Mouse (Mus musculus): ENCODE results near the gene Cox15.

DNA sequence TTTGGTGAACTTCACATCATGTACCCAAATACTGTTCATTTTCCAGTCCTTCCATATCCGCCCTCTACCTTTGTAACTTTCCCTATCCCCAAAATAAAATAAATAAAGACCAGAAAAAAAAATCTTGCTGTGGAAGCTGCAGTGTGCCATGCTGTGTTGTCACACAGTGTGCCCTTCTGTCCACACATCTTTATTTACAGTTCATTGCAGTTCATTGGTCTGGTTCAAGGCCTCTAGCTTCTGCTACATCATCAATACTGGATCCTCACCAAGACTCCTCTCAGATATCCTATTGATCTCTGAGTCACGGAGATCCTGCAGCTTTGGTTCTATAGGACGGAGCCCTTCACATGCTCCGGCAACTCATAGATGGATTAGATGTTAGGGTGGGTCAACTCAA lies 39.7 kb upstream of the Cox15 start:
- TF ChIP-seq TCF12 (IDR thresholded peaks at IDR 0.05; ENCODE audit: low read depth, low read length): no peak
- no peak for TF ChIP-seq CTCF (IDR thresholded peaks at IDR 0.05 in 2 of 3, conservative IDR thresholded peaks at IDR 0.05 in 1 of 3; ENCODE audit: control insufficient read depth in 1 of 3, insufficient read depth in 1 of 3, low read depth in 2 of 3, low read length in 3 of 3, poor library complexity in 1 of 3, severe bottlenecking in 1 of 3)
- TF ChIP-seq ZKSCAN1 (IDR thresholded peaks at IDR 0.05; ENCODE audit: low read depth, low read length): no peak
- no peak for TF ChIP-seq CHD2 (IDR thresholded peaks at IDR 0.05; ENCODE audit: low read length)
